Mouse (Mus musculus) layer of hippocampus, adult 2 months (tissue): Measurements from ENCODE around the gene Sez6l2. TPM values are rescaled to one million over a fixed set of nuclear protein-coding genes. Genes with fewer than 3 reads are reported as not detected.

Experiments used
- DNase-seq, 2 experiments: peaks; one replicate each; pipeline ENCODE4 v3.0.0; 2022; ENCODE audit warnings: low spot score in 2 of 2
- H3K27ac ChIP-seq: fragments of 200-600 bp; 2 replicates; pipeline ENCODE4 v1.8.1; 2022
- H3K4me3 ChIP-seq: fragments of 200-600 bp; 2 replicates; pipeline ENCODE4 v1.8.1; 2022; ENCODE audit warnings: mild to moderate bottlenecking
- CTCF ChIP-seq: fragments of 200-600 bp; conservative IDR thresholded peaks from 2 replicates; pipeline ENCODE4 v1.8.1; 2022; ENCODE audit warnings: antibody characterized with exemption, mild to moderate bottlenecking, moderate library complexity
- total RNA-seq, 2 experiments: library from RNA; stranded (reverse); gene quantifications; 2 replicates each; pipeline ENCODE4 v1.2.3; 2021

Sez6l2 gene
- total RNA-seq, 2 experiments from 2014 or later, result 439 to 458 TPM

DNA sequence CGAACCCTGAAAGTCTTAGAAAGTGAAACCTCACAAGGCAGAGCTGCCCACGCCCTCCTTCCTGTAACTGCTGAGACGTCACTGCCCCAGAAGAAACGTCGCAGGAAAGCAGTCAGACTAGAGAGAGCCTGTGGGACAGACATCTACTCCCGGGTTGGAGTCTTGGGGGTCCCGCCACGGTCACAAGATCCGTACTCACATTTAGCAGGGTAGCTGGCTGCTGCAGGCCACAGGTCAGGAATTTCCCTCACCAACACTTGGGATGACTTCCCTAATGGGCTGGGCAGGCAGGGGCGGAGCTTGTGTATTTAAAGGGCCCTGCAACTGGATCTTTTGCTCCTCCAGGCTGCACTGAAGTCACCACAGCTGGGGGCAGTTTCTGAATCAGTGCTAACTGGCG lies 64.0 kb downstream of the Sez6l2 start, which contains the start of gene Mvp:
TSS of gene Mvp (minus strand) at position 302 of the 400 bp plus-strand sequence.
- Histone ChIP-seq H3K4me3 (peak within 1 kb of the TSS; percentile 56), H3K27ac (peak within 1 kb of the TSS; percentile 99)
- TF ChIP-seq CTCF, result no peak
- no peak for DNase-seq

DNA sequence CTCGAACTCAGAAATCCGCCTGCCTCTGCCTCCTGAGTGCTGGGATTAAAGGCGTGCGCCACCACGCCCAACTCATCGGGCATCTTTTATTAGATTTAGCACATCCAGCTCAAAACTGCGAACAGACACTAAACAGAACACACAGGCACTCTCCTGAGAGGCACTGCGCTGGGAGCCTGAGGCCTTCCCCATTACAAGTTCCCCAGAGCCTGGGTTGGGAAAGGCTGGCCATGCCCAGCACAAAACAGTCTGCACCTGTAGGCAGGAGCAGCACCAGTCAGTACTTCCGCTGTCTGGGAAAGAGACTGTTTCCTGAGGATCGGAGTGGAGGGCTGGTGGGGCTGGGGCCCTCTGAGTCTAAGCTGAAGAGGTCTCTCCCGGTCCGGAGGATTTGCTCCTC lies 64.6 kb downstream of the Sez6l2 start:
- peak overlapping the region; percentile 99; the same call in 1 of the 2 replicates for H3K27ac ChIP-seq
- TF ChIP-seq CTCF, result no peak
- DNase-seq, result no peak
- H3K4me3 ChIP-seq, result no peak overlapping the region

DNA sequence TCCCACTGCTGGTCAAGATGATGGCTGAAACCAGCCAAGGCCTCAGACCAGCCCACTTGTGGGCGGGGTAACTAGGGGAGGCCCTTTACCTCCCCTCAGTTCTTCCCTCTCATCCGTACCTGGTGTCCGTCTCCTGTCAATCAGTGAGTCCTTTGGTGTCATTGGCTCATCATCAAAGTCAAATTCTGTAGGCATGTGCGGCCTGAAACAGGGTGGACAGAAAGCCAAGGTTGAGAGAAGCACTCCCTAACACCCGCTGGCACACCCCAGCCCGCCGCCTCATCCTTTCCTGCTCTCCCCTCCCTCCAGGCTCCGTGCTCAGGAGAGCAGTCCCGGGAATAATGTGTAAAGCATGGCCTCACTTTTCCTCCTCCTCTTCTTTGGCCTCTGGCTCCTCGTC lies 65.7 kb downstream of the Sez6l2 start:
- Histone ChIP-seq H3K4me3 (peak overlapping the region; percentile 77), H3K27ac (peak overlapping the region; percentile 99)
- DNase-seq, result no peak
- no peak for TF ChIP-seq CTCF

DNA sequence TGATC lies 65.9 kb downstream of the Sez6l2 start, which contains the start of gene Pagr1b:
TSS of gene Pagr1b (minus strand) at position 4 of the 5 bp plus-strand sequence.
- no peak for DNase-seq
- Histone ChIP-seq H3K27ac (peak within 1 kb of the TSS; percentile 99), H3K4me3 (peak within 1 kb of the TSS; percentile 77)
- no peak for TF ChIP-seq CTCF

DNA sequence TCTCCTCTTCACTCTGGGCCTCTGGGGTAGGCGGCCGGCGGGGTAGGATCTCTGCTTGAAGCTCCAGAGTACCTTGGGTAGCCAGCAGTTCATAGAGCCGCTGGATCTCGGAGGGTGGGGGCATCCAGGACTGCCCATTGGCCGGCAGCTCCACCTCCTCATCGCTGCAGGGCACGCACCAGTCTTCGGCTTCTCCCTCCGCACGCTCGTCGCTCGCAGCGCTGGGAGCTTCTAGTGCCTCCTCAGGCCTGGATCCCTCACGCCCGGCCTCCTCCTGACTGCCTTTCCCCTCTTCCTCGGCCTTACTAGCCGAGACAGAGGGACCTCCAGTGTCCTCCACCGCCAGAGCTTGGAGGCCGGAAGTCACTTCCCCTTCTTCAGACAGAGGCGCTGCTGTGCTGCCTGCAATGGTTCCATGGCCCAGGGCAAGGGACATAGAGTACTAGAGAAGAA lies 66.1 kb downstream of the Sez6l2 start:
- H3K4me3 ChIP-seq, result peak overlapping the region; percentile 77
- peak overlapping the region; percentile 99 for H3K27ac ChIP-seq
- DNase-seq, result peak in 1 of 2 experiments; percentile 43
- no peak for TF ChIP-seq CTCF

DNA sequence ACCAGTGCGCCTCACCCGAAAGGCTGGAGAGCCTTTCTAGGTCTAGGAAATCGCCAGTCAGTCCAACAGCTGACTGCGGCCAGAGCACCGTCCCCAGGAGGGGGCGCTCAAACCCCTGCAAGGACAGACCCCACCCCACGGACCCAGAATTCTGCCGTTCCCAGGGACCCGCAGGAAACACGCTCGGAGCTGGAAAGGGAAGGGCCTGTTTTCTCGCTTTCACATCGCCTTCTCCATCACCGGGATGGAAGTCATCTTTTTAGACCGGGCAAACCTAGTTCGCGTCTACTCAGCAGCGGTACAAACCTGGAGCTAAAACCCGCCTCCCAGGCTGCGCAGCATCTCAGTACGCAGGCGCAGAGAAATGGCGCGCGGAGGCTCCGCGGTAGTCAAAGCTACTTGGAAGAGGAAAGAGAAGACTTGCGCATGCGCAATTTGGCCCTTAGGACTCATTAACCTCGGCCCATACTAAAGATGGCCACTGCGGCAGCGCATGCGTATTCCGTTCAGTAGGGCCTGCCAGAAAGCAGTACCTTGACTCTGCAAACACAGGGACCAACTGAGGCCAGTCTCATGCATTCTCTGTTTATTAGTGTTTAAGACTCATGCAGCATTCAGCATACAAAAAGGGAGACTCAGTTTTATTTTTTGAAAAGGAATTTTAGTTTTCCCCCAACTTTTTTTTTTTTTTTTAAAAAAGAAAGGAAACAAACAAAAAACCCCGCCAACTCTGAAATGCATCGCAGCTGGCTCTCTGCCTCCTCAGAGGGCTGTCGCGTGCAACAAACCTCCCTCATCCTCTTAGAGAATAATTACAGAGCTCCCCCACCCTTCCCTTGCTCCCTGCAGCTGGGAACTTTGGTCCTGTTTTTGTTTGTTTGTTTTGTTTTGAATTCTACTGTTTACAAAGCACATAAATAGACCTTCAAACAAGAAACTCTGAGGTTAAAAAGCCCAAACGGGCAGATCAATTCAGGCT lies 66.9 kb downstream of the Sez6l2 start, which contains the start of gene Pagr1a:
TSS of gene Pagr1a (minus strand) at position 382 of the 979 bp plus-strand sequence.
- TF ChIP-seq CTCF, result peak; percentile 91
- Histone ChIP-seq H3K27ac (peak within 1 kb of the TSS; percentile 99), H3K4me3 (peak within 1 kb of the TSS; percentile 77)
- DNase-seq, result peak; percentile 95 to 98

DNA sequence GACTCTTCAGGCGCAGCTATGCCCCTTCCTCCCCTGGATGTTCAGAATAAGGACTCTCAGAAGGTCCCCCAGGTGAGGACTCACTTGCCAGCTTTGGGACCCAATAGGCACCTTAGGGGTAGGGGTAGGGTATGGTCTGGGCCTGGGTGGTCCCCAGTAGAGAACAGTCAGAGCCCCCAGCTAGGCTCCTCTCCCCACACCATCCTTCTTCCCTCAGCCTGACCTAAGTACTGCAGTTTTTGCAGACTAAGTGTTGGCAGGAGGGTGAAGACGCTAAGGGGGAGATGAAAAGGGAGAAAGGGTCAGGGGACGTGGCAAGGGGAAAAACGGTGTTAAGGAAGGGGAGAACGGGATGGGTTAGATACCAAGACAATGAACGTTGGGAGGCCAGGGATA lies 67.6 kb downstream of the Sez6l2 start:
- Histone ChIP-seq H3K27ac (peak overlapping the region; percentile 99), H3K4me3 (peak overlapping the region; percentile 77)
- DNase-seq, result no peak
- TF ChIP-seq CTCF, result no peak

DNA sequence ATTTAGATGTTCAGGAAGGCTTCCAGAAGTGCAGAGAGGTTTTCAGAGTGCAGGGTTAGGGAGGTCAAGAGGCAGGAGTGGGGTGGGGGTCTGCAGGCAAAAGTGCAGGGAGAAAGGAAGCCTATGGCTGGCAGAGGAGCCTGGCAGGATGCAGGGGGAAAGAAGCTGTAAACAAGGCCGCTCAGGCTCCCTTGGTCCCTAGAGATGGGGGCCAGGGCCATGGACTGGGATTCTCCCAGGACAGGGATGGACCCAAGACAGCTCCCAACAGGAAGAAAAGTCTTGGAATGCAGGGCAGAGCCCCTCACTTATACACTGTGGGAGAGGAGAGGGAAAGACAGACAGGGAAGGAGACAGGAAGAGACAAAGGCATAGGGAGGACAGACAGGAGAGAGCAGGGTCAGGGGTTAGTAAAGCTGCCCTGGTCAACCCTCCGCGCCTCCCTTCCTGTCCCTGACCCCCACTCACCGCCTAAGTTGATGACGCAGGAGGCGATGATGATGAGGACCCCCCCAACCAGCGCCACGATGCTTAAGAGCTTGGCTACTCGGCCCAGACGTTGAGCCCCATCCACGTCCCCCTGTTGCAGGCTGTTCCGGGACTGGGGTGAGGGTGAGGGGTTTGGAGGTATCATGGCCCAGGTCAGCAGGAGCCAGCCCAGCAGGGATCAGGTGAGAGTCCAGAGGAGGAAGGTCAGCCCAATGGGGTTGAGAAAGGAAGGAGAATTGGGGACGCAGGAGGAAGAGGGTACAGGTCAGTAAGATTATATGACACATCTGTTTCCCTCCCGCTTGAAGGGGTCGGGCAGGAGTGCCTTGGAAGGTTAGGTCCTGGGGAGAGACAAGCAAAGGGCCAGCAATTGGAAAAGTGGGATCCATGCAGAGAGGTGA lies 68.3 kb downstream of the Sez6l2 start:
- Histone ChIP-seq H3K27ac (peak overlapping the region; percentile 99), H3K4me3 (peak overlapping the region; percentile 77)
- no peak for TF ChIP-seq CTCF
- DNase-seq, result no peak

DNA sequence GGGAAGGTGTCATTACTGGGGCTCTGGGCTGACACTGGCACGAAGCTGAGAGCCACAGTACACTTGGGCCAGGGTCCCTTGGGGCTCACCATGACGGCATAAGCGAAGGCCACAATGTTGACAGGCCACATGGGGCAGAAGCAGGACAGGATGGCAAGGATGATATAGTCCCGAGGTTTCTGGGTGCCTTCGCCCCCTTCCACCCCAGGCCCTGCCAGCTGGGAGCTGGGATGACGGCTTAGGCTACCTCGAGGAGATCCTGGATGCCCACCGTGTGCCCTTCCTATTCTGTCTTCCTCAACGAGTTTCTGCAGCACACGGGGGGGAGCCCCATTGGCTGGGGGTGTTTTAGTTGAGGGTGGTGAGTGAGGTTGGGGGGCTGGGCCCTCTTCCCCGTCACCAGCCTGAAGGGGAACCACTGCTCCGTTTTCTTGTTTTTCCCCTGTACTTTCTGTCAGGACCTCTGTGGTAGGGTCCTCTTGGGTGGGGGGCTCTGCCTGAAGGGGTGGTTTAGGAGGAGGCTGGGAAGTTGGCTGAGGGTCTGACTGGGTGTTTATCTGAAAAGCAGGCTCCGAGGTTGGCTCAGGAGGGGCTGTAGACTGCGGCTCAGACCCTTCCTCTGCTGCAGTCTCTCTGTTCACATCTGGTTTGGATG lies 69.1 kb downstream of the Sez6l2 start:
- no peak for TF ChIP-seq CTCF
- Histone ChIP-seq H3K4me3 (peak overlapping the region; percentile 77), H3K27ac (peak overlapping the region; percentile 99)
- no peak for DNase-seq

DNA sequence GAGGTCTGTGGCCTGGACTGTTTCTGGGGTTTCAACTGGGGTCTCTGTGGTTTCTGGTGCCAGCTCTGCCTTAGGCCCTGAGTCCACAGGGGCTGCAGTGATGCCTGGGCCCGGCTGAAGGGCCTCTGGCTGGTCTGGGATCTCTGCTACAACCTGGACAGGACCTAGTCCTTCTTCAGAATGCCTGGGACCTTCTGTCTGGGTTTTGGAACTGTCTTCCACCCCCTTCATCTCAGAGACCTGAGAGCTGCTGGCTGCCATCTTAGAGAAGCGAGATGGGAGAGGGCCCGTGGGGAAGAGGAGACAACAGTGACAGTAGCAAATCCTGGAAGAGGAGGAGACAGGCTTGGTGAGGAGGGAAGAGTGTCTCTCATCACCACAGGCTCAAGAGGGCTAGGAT lies 69.7 kb downstream of the Sez6l2 start:
- peak overlapping the region; percentile 99 for H3K27ac ChIP-seq
- no peak for TF ChIP-seq CTCF
- peak in 1 of 2 experiments; percentile 27 for DNase-seq
- H3K4me3 ChIP-seq, result peak overlapping the region; percentile 77

Other genes with a start within 250 kb of the Sez6l2 start
- gene Coro1a, start 242.8 kb upstream of the Sez6l2 start, total RNA-seq, result 100 to 1,000 TPM; 130 to 135 TPM
- gene Mapk3, start 191.0 kb upstream of the Sez6l2 start, total RNA-seq, result 100 to 1,000 TPM; 170 to 175 TPM
- gene Gdpd3, start 184.2 kb upstream of the Sez6l2 start, total RNA-seq, result 1 to 10 TPM; 3.1 to 7.0 TPM
- 100 to 1,000 TPM; 283 to 289 TPM for gene Ypel3, start 173.6 kb upstream of the Sez6l2 start, total RNA-seq
- gene Tbx6, start 169.1 kb upstream of the Sez6l2 start, total RNA-seq, result 1 to 10 TPM in 1 of 2 experiments, under 1 TPM in 1; 0.54 to 1.0 TPM
- 10 to 100 TPM; 50.2 to 54.9 TPM for gene Ppp4c, start 158.1 kb upstream of the Sez6l2 start, total RNA-seq
- gene Fam57b, start 152.9 kb upstream of the Sez6l2 start, total RNA-seq, result 10 to 100 TPM; 73.8 to 74.7 TPM
- gene 4930451I11Rik, start 118.9 kb upstream of the Sez6l2 start, total RNA-seq, result not detected
- gene Doc2a, start 103.1 kb upstream of the Sez6l2 start, total RNA-seq, result 10 to 100 TPM; 19.2 to 20.5 TPM
- 10 to 100 TPM; 32.2 to 38.5 TPM for gene Hirip3, start 88.6 kb upstream of the Sez6l2 start, total RNA-seq
- 10 to 100 TPM; 49.2 to 49.4 TPM for gene Ino80e, start 88.2 kb upstream of the Sez6l2 start, total RNA-seq
- gene Taok2, start 65.9 kb upstream of the Sez6l2 start, total RNA-seq, result 100 to 1,000 TPM; 154 to 163 TPM
- gene Tmem219, start 27.6 kb upstream of the Sez6l2 start, total RNA-seq, result 10 to 100 TPM; 21.4 to 23.3 TPM
- gene Kctd13, start 21.7 kb upstream of the Sez6l2 start, total RNA-seq, result 100 to 1,000 TPM; 164 to 166 TPM
- 10 to 100 TPM; 31.7 to 36.1 TPM for gene Asphd1, start 981 bp upstream of the Sez6l2 start, total RNA-seq
- 100 to 1,000 TPM; 155 to 167 TPM for gene Cdipt, start 25.4 kb downstream of the Sez6l2 start, total RNA-seq
- gene Cdiptos, start 25.5 kb downstream of the Sez6l2 start, total RNA-seq, result not detected
- 10 to 100 TPM in 1 of 2 experiments, 1 to 10 TPM in 1; 8.0 to 10.1 TPM for gene Mvp, start 64.1 kb downstream of the Sez6l2 start, total RNA-seq
- gene Pagr1b, start 65.9 kb downstream of the Sez6l2 start, total RNA-seq, result under 1 TPM in 1 of 2 experiments, not detected in 1; 0.90 TPM
- gene Pagr1a, start 66.8 kb downstream of the Sez6l2 start, total RNA-seq, result 10 to 100 TPM; 17.4 to 43.4 TPM
- gene Gm42742, start 70.5 kb downstream of the Sez6l2 start, total RNA-seq, result 10 to 100 TPM; 53.6 to 62.4 TPM
- 100 to 1,000 TPM; 243 to 275 TPM for gene Prrt2, start 70.6 kb downstream of the Sez6l2 start, total RNA-seq
- 100 to 1,000 TPM; 242 to 258 TPM for gene Maz, start 76.5 kb downstream of the Sez6l2 start, total RNA-seq
- 1 to 10 TPM; 4.1 to 9.9 TPM for gene Kif22, start 91.9 kb downstream of the Sez6l2 start, total RNA-seq
- not detected for gene Zg16, start 136.8 kb downstream of the Sez6l2 start, total RNA-seq
- 1 to 10 TPM; 1.0 to 2.0 TPM for gene AI467606, start 140.8 kb downstream of the Sez6l2 start, total RNA-seq
- not detected for gene Qprt, start 171.7 kb downstream of the Sez6l2 start, total RNA-seq
- under 1 TPM; 0.64 to 0.72 TPM for gene Spn, start 187.3 kb downstream of the Sez6l2 start, total RNA-seq
- gene Cd2bp2, start 245.5 kb downstream of the Sez6l2 start, total RNA-seq, result 10 to 100 TPM; 88.4 to 97.0 TPM